Mouse (Mus musculus): ENCODE measurements around the gene Nsun4. TPM values are rescaled to one million over a fixed set of nuclear protein-coding genes. Genes with fewer than 3 reads are reported as not detected.

The Nsun4 gene
- total RNA-seq, 2 experiments from 2014 or later, result 8.5 to 9.1 TPM

DNA sequence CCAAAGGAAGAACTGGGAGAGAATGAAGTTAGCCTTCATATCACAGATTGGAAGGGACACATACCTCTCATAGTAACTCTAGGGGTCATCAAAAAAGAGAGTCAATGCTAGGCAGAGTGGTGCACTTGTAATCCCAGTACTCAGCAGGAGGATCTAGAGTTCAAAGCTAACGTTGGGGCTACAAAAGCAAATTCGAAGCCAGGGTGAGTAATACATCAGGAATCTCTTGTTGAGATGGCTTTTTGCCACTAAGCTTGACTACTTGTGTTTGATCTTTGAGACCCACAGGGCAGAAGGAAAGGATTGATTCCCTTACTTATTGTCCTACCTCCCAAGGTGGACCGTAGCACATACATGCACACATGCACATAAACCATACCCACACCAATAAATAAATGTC lies 4.5 kb downstream of the Nsun4 start:
- DNase-seq (ENCODE audit: low spot score in 2 of 2), result no peak
- intact Hi-C loops (cut with DNase I), result no loop called here

DNA sequence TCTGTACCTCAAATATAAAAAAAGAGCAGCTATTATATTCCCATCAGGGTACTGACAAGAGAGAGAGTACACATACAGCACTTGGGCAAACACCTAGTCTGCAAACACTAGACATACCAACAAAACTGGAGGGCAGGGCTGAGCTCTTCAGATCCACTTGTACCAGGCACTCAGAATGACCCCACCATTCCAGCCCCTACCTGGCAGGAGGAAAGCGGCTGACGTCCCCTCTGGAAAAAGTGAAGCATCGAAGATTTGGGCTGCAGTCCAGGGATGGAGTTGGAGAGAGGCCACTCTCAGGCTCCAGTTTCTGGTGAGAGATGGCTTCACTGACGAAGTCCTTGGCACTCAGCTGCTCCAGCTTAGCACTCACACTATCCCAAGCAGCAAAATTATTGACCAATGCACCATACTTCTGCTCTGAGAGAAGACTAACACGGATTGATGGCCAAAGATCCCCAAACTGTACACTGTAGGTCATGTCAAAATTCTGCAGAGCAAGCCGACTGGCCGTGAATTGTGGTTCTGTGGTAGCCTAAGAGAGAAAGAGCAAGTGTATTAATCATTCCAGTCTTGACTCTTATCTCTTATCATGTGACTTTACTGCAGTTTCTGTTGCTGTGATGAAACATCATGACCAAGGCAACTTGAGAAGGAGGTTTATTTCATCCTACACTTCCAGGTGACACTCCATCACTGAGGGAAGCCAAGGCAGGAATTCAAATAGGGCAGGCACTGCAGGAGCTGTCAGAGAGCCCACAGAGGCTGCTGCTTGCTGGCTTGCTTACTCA lies 5.4 kb downstream of the Nsun4 start:
- intact Hi-C loops (cut with DNase I), result no loop called here
- DNase-seq (ENCODE audit: low spot score in 2 of 2), result no peak

DNA sequence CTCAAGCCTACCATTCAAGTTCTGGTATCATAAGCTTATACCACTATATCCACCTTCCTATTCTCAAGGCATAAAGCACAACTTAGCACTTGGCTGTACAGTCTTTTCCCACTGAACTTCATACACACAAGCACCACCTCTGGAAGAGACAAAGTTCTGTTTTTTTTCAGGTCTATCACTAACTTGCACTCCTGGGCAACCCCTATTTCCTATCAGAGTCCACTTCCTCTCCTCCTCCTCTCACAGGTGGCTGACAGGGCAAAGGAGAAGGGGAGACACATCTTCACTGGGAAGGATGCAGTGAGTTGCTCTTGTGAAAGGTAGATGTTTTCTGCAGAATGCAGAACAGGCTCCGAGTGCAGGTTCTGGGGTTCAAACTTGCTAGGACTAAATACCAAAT lies 6.0 kb downstream of the Nsun4 start:
- no peak for DNase-seq (ENCODE audit: low spot score in 2 of 2)
- intact Hi-C loops (cut with DNase I), result no loop called here

DNA sequence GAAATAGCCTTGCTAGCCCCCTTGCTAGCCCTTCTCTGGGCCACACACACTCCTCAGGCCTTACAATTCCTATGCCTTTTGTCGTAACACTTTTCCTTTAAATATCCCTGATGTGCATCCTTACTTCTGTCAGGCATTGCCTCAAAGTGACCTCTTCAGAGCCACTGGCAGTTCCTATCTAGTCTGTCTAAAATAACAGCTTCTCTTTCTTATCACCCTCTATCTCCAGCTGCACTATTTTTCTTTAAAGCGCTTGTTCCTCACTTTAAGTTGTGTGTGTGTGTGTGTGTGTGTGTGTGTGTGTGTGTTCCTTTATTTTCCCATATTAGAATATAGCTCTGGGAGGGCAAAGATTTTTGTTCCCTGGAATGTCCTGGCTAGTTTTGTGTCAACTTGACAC lies 7.1 kb downstream of the Nsun4 start:
- no peak for DNase-seq (ENCODE audit: low spot score in 2 of 2)
- intact Hi-C loops (cut with DNase I), result no loop called here

DNA sequence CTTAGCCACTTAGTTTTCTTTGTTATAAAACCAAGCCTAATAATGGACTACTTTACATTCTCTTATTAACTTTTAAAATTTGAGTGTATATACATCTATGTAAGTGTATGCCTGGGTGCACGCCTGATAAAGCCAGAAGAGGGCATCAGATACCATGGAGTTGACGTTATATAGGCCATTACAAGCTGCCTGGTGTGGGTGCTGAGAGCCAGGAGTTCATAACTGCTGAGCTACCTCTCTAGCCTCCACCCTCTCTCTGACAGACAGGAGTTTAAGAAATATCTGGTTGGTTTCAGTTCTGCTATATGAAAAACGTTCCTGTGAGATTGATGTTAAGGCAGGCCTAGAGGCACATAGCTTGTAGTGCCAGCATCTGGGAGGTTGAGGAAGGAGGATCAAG lies 11.5 kb downstream of the Nsun4 start:
- no peak for DNase-seq (ENCODE audit: low spot score in 2 of 2)
- intact Hi-C loops (cut with DNase I), result no loop called here

DNA sequence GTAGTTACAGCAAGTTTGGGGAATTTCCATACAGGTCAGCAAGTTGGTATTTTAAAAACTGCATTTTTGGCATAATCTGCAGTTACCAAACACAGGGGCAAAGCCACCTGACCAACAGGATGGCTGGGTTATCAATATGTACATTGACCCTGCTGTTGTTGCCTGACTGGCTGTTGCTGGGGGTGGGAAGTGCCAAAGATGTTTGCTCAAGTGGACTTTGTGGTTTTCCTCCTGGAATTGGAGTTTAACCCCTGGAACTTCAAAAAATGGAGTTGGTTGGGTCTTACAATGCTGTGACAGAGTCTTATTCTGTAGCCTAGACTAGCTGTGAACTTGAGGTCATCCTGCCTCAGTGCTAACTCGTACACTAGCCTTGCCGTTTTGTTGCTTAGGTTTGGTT lies 13.2 kb downstream of the Nsun4 start:
- no peak for DNase-seq (ENCODE audit: low spot score in 2 of 2)
- intact Hi-C loops (cut with DNase I), result no loop called here

DNA sequence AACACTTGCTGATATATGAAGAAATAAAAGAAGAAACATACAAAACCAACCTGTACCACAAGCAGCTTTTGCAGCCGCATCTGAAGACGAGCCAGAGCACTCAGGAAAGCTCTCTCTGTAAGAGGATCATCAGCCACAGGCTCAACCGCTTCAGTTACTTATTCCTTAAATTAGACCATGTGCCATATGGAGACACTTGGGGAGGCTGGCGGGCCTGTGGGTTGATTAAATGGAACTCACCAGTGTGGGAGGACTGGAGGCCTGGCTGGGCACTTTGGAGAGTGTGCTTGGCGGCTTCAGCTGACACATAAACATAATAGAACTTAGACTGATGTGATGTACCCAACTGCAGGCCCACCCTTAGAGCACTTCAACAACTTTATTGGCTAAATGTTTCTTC lies 20.3 kb downstream of the Nsun4 start:
- intact Hi-C loops (cut with DNase I), result no loop called here
- peak; percentile 42 to 54 for DNase-seq (ENCODE audit: low spot score in 2 of 2)

DNA sequence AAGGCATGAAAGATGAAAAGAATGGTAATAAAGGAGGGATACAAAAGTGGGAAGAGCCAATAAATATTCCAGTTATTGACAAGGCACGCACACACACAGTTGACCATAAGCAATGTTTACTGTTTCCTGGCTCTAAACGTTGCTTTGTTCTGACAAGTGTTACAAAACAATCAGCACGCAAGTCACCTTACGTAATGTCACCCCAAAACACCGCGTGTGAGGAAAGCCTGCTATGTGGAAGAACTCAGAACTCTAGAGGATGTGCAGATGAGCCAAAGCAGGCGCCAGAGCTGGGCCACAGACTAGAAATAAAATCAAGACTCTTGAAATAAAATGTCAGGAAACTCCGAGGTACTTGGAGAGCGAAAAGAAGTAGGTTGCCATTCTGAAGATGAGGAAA lies 20.8 kb downstream of the Nsun4 start:
- no peak for DNase-seq (ENCODE audit: low spot score in 2 of 2)
- intact Hi-C loops (cut with DNase I), result no loop called here

DNA sequence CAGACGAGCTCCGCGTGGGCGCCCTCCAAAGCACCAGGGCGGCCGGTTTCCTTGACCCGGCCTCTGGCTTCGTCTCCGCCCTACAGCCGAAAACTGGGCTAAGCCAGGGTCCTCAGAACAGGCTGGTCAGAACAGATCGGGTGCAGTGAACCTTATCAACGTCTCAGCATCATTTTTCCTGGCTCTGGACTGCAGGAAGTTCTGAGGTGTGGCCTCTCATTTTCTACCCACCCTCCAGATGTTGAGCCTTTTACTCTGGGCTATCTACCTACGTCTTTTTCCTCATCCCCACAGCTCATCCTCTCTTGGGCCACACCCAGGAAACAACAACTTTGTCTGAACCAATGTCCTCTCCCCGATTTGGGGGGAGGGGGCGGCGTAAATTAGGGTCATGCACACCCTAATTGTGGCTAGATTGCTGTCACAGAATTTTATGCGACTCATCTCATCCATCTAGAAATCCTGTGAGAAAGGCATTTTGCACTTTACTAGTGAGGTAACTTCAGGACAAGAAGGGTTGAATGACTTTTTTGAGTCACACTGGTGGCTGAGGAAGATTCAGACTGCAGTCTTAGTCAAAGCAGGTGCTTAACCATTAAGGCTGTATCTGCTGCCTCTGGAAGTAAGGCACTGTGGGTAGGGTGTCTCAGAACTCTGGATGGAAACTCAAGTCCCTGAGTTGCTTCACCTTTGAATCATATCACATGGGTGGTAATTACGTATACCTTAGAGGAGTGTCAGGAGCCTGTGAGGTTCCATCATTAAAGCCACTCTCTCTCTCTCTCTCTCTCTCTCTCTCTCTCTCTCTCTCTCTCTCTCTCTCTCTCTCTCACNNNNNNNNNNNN lies 35.6 kb downstream of the Nsun4 start, which contains the start of gene Faah:
TSS of gene Faah (minus strand) at position 25 of the 845 bp plus-strand sequence.
- intact Hi-C loops (cut with DNase I), result no loop called here

DNA sequence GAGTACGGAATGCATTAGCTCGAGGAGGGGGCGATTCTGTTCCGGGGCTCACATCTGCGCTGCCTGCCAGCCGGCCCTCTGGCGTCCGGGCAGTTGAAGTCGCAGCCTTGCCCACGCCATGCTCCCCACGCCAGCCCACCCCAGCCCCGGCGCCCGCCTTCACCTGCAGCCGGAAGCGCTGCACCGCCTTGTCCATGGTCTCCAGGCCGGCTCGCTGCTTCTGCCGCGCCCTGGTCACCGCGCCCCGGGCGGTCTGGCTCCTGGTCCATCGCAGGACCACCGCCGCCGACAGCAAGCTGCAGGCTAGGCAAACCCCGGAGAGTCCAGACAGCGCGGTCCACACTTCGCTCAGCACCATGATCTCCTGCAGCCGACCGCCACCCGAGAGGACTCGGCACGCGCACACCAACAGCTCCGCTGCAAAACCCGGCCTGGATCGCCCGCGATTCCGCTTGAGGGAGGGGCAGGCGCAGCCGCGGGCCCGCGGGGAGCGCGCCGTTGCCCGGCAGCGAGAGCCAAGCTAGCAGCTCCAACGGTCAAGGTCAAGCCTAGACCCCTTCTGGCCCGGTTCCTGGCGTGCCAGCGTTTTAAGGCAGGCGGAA lies 36.3 kb downstream of the Nsun4 start:
- intact Hi-C loops (cut with DNase I), result no loop called here
- DNase-seq (ENCODE audit: low spot score in 2 of 2), result peak; percentile 68 to 76

More for the DNA sequence above, 35.6 kb downstream of the Nsun4 start, which contains the start of gene Faah:
- no peak for DNase-seq (ENCODE audit: low spot score in 2 of 2)

DNA sequence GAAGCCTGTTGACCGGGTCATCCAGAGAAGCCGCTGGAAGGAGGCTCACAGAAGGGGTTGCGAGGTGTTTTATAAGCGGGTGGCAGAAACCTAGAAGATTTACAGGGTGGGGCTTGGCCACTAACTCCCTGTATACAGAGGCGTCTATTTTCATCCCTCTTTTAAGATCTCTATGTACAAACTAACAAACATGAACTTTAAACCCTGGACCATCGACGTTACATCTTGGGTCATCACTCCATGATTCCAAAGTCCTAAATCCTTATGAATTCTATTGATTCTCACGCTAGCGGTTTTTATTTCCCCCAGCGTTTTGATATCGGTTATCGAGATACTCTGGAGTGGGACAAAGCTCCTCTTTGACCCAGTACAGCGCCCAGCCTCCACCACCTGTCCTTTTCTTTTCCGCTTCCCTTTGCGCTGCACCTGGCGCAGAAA lies 36.8 kb downstream of the Nsun4 start:
- intact Hi-C loops (cut with DNase I), result no loop called here
- DNase-seq (ENCODE audit: low spot score in 2 of 2), result no peak

DNA sequence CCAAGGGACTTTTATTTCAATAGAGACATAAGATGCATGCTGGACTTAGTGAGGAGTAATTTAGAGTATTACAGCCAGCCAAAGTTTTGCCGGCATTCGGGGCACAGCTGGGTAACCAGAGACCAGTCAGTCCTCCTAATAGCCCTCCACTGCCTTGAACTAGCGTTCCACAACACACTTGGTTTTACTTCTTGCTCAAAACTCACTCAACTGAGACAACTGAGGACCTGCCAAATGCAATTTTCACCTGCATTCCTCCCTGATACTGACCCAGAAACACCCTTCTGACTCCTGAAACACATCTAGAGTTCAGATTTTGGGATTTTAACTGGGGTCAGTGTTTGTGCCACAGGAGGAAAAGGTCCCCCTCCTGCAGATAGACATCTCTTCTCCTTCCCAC lies 37.3 kb downstream of the Nsun4 start:
- intact Hi-C loops (cut with DNase I), result no loop called here
- DNase-seq (ENCODE audit: low spot score in 2 of 2), result no peak

DNA sequence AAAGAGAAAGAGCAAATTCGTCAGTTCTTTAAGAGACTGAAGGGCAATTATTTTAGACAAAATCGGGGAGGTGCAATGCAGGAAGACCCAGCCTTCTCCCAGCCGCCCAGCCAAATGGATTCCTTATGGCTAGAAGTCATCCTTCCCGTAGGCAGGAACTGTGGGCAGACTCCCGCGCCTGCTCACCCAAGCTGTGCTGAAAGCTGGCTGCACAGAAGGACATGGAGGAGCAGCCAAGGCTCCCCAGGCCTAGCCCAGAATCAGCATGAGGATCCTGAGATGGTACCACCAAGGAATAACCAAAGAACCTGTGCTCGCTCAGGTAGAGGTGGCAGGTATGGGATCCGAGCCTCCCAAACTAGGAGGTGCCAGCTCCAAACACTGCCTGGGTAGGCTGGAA lies 37.7 kb downstream of the Nsun4 start:
- peak in 1 of 2 experiments; percentile 64 for DNase-seq (ENCODE audit: low spot score in 2 of 2)
- intact Hi-C loops (cut with DNase I), result no loop called here

DNA sequence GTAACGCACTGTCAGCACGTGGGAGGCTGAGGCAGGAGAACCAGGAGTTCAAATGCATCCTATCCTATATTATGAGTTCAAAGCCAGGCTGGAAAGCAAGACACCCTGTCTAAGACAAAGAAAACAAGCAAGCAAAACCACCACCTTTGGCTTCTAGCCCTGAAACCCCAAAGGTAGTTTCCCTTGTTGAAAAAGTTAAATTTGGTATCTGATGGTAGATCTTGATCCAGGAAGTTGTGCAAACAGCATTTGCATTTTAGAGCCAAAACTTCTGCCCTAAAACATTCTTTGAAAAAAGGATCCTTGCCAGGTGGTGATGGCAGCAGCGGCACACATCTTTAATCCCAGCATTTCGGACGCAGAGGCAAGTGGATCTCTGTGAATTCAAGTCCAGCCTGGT lies 38.2 kb downstream of the Nsun4 start:
- intact Hi-C loops (cut with DNase I), result no loop called here
- DNase-seq (ENCODE audit: low spot score in 2 of 2), result no peak

DNA sequence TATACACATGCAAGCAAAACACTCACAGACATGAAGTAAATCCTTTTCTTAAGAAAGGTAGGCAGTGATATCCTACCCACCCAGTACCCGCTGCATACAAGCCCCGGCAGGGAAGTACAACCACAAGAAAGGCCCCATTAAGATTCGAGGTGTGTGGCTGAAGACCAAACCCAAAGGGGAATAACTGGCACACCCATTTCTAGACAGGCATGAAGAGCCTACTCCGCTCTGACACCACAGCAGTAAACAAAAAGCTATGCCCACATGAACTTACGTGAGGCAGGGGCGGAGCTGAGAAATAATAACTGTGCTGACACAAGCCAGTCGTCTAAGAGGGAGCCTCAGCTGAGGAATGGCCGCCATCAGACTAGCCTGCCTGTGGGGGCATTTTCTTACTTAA lies 43.5 kb downstream of the Nsun4 start:
- intact Hi-C loops (cut with DNase I), result no loop called here
- DNase-seq (ENCODE audit: low spot score in 2 of 2), result no peak

DNA sequence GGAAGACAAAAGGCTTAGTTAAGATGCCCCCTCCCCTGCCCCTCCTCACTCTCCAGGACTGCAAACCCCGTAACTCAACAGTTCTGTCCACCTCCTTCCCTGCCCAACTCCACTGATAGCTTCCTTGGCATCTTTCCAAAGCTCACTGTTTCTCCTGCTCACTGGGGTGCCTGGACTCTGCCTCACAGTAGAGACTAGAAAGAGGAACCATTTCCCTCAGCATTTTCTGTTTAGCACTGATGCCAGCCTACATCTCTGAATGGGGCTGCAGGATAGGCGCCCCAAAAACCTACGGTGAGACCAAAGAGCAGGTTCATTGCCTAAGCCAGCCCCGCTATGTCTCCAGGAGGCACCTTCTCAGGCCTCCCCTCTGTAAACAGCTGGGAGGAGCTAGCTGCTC lies 52.5 kb downstream of the Nsun4 start:
- no peak for DNase-seq (ENCODE audit: low spot score in 2 of 2)
- intact Hi-C loops (cut with DNase I), result no loop called here

DNA sequence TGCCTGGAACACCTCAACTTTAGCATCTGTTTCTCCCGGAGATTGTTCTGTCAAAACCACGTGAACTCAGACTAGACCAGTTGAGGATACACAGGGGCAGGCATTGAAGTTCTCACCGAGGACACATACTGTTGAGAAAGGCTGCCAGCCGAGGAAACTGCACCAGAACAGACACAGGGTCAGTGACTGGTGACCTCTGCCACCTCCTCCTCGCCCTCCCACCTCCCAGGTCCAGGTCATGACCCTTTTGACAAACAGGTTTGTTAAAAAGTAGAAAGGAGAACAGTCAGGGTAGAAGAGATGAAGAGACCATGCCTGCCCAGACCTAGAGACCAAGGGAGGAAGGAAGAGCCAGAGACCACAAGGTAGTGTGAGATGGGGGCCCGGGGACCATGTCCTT lies 53.0 kb downstream of the Nsun4 start:
- intact Hi-C loops (cut with DNase I), result no loop called here

DNA sequence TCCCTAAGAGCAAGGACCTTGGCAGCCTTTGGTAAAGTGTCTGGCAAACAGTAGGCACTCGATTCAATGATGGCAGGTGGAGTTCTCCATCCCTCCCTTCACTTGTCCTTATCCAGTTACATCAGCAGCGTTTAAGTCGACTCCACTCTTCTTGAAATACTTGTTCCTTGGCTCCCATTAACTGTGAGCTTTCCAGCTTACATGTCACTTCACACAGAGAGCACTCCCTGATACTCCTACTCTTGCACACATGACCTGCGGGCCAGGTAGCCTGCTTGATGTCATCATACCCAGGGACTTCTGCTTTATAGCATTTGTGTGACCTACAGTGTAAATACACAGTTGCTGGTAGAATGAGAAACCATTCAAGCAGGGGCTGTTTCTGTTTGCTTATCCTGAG lies 56.9 kb downstream of the Nsun4 start:
- DNase-seq (ENCODE audit: low spot score in 2 of 2), result no peak
- intact Hi-C loops (cut with DNase I), result no loop called here

More for the DNA sequence above, 53.0 kb downstream of the Nsun4 start:
- no peak for DNase-seq (ENCODE audit: low spot score in 2 of 2)

DNA sequence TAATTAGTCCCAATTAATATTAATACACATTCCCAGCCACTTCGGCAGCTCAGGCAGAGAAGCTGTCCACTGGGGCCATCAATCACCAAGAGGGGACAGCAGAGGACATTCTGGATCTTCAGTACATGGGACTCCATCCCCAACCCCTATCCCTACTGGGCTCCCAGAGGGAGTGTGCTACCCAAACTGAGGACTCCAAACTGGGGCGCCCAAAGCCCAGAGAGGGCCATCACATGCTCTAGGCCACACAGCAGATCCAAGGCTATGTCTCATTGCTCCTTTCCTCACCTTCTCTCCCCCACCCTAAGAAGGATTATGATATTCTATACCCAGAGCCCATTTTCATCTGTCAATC lies 58.3 kb downstream of the Nsun4 start:
- intact Hi-C loops (cut with DNase I), result no loop called here
- no peak for DNase-seq (ENCODE audit: low spot score in 2 of 2)

DNA sequence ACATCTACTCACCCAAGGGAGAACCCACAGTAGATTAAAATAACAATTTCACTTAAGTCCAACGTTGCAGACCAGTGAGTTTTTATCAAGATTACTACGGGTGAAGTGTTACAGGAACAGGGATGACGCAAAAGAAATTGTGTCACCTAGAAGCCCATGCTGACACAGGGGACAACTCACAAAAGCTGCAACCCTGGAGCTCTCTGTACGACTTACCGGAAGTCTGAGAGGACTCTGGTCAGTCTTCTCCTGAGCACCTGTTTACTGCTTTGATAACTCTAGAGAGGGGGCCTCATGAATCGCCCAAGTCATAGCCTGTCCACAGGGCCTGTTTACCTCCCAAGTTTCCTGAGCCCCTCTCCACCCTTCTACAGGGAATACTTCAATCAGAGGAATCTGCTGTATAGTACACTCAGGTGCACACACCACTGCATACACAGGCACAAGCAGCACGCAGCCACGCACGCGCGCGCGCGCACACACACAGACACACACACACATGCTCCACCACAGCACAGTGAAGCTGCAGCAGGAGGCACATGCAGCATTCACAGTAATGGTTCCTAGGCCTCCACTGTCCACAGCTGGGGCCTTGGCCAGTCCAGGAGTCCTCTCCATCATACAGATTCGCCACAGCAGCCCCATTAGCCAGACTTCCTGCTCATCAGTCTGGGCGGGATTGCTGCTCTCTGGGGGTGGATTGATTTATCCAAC lies 58.9 kb downstream of the Nsun4 start:
- intact Hi-C loops (cut with DNase I), result no loop called here

More for the DNA sequence above, 58.9 kb downstream of the Nsun4 start:
- no peak for DNase-seq (ENCODE audit: low spot score in 2 of 2)
